Mouse (Mus musculus): Measurements from ENCODE around the gene Nlrp2. TPM values are rescaled to one million over a fixed set of nuclear protein-coding genes. Genes with fewer than 3 reads are reported as not detected.

Nlrp2 gene
- polyA plus RNA-seq (2014; fragmentation: Nextera tagmentation; extraction: Ambion mirVana): not detected in 2 replicates

- 63% methylated on average over 4 of the region's 4 CpGs for WGBS (ENCODE audit: insufficient replicate concordance)
- H3K9me3 ChIP-seq (replicated peaks; ENCODE audit: control insufficient read depth, low read length): peaks cover 29% of the 10 kb centered on the region
- no peak within 1 kb of the TSS for H3K4me3 ChIP-seq (ENCODE audit: low read depth, low read length)
Observed at GRCm38 (mm10) chr7:5350935-5351334, at the start of gene Nlrp2. Nlrp2 (minus strand) TSS chr7:5351035.

GRCm38 (mm10) chr7:5366724-5367123 is 15.9 kb upstream of the Nlrp2 start:
- no peaks in the 10 kb centered on the region for H3K36me3 ChIP-seq (ENCODE audit: control insufficient read depth, insufficient read depth, low read length)
- H3K9me3 ChIP-seq (replicated peaks; ENCODE audit: control insufficient read depth, low read length): peaks cover 13% of the 10 kb centered on the region
- no peak overlapping the region for H3K27ac ChIP-seq (ENCODE audit: low read depth, low read length)
- H3K4me1 ChIP-seq (ENCODE audit: control insufficient read depth, insufficient read depth, low read length): no peaks in the 10 kb centered on the region
- no peak overlapping the region for H3K4me2 ChIP-seq
- 63% methylated on average over 2 of the region's 2 CpGs for WGBS (ENCODE audit: insufficient replicate concordance)
- H3K4me3 ChIP-seq (ENCODE audit: low read depth, low read length): no peak overlapping the region
- H3K9ac ChIP-seq (ENCODE audit: low read depth, low read length): no peak overlapping the region
- ATAC-seq (replicated peaks; ENCODE audit: insufficient number of reproducible peaks, low FRiP score, low TSS enrichment): no peak
- H3K27me3 ChIP-seq (ENCODE audit: control insufficient read depth, insufficient read depth, low read length): no peaks in the 10 kb centered on the region

More at GRCm38 (mm10) chr7:5350935-5351334, at the start of gene Nlrp2:
- Histone ChIP-seq H3K4me2 (no peak within 1 kb of the TSS), H3K27me3 (ENCODE audit: control insufficient read depth, insufficient read depth, low read length) (no peaks in the 10 kb centered on the region), H3K27ac (ENCODE audit: low read depth, low read length) (no peak within 1 kb of the TSS), H3K9ac (ENCODE audit: low read depth, low read length) (no peak within 1 kb of the TSS), H3K36me3 (ENCODE audit: control insufficient read depth, insufficient read depth, low read length) (no peaks in the 10 kb centered on the region), H3K4me1 (ENCODE audit: control insufficient read depth, insufficient read depth, low read length) (no peaks in the 10 kb centered on the region)
- no peak for ATAC-seq (replicated peaks; ENCODE audit: insufficient number of reproducible peaks, low FRiP score, low TSS enrichment)

GRCm38 (mm10) chr7:5363599-5363998 is 12.8 kb upstream of the Nlrp2 start:
- no peak overlapping the region for H3K4me3 ChIP-seq (ENCODE audit: low read depth, low read length)
- no peak overlapping the region for H3K27ac ChIP-seq (ENCODE audit: low read depth, low read length)
- H3K9ac ChIP-seq (ENCODE audit: low read depth, low read length): no peak overlapping the region
- H3K9me3 ChIP-seq (replicated peaks; ENCODE audit: control insufficient read depth, low read length): peaks cover 18% of the 10 kb centered on the region
- WGBS (ENCODE audit: insufficient replicate concordance): 85% methylated on average over 5 of the region's 5 CpGs
- H3K4me1 ChIP-seq (ENCODE audit: control insufficient read depth, insufficient read depth, low read length): no peaks in the 10 kb centered on the region
- no peaks in the 10 kb centered on the region for H3K27me3 ChIP-seq (ENCODE audit: control insufficient read depth, insufficient read depth, low read length)
- ATAC-seq (replicated peaks; ENCODE audit: insufficient number of reproducible peaks, low FRiP score, low TSS enrichment): no peak
- H3K36me3 ChIP-seq (ENCODE audit: control insufficient read depth, insufficient read depth, low read length): no peaks in the 10 kb centered on the region
- no peak overlapping the region for H3K4me2 ChIP-seq

- H3K9me3 ChIP-seq (replicated peaks; ENCODE audit: control insufficient read depth, low read length): peaks cover 22% of the 10 kb centered on the region
- no peaks in the 10 kb centered on the region for H3K4me1 ChIP-seq (ENCODE audit: control insufficient read depth, insufficient read depth, low read length)
- no peak for ATAC-seq (replicated peaks; ENCODE audit: insufficient number of reproducible peaks, low FRiP score, low TSS enrichment)
- no peak within 1 kb of the TSS for H3K4me3 ChIP-seq (ENCODE audit: low read depth, low read length)
- no peak within 1 kb of the TSS for H3K4me2 ChIP-seq
- H3K9ac ChIP-seq (ENCODE audit: low read depth, low read length): no peak within 1 kb of the TSS
- H3K27me3 ChIP-seq (ENCODE audit: control insufficient read depth, insufficient read depth, low read length): no peaks in the 10 kb centered on the region
- WGBS (ENCODE audit: insufficient replicate concordance): 86% methylated on average over 1 of the region's 1 CpGs
- H3K36me3 ChIP-seq (ENCODE audit: control insufficient read depth, insufficient read depth, low read length): no peaks in the 10 kb centered on the region
- no peak within 1 kb of the TSS for H3K27ac ChIP-seq (ENCODE audit: low read depth, low read length)
Observed at GRCm38 (mm10) chr7:5350237-5350636, 598 bp downstream of the Nlrp2 start, which contains the start of gene Gm5065. Gm5065 (plus strand) TSS chr7:5350537.

GRCm38 (mm10) chr7:5327511-5327910 is 23.3 kb downstream of the Nlrp2 start:
- Histone ChIP-seq H3K27me3 (ENCODE audit: control insufficient read depth, insufficient read depth, low read length) (no peaks in the 10 kb centered on the region), H3K4me3 (ENCODE audit: low read depth, low read length) (no peak overlapping the region)

GRCm38 (mm10) chr7:5288281-5288680 is 62.6 kb downstream of the Nlrp2 start:
- H3K27ac ChIP-seq (ENCODE audit: low read depth, low read length): no peak overlapping the region
- no peak overlapping the region for H3K4me2 ChIP-seq
- ATAC-seq (replicated peaks; ENCODE audit: insufficient number of reproducible peaks, low FRiP score, low TSS enrichment): no peak
- H3K9ac ChIP-seq (ENCODE audit: low read depth, low read length): no peak overlapping the region
- no peaks in the 10 kb centered on the region for H3K27me3 ChIP-seq (ENCODE audit: control insufficient read depth, insufficient read depth, low read length)
- H3K9me3 ChIP-seq (replicated peaks; ENCODE audit: control insufficient read depth, low read length): peaks cover 12% of the 10 kb centered on the region; the same call in 1 of the 2 replicates
- no peaks in the 10 kb centered on the region for H3K4me1 ChIP-seq (ENCODE audit: control insufficient read depth, insufficient read depth, low read length)
- WGBS (ENCODE audit: insufficient replicate concordance): 52% methylated on average over 1 of the region's 1 CpGs
- no peak overlapping the region for H3K4me3 ChIP-seq (ENCODE audit: low read depth, low read length)
- no peaks in the 10 kb centered on the region for H3K36me3 ChIP-seq (ENCODE audit: control insufficient read depth, insufficient read depth, low read length)

More at GRCm38 (mm10) chr7:5327511-5327910, 23.3 kb downstream of the Nlrp2 start:
- Histone ChIP-seq H3K9me3 (replicated peaks; ENCODE audit: control insufficient read depth, low read length) (peaks cover 8% of the 10 kb centered on the region; the same call in 1 of the 2 replicates), H3K36me3 (ENCODE audit: control insufficient read depth, insufficient read depth, low read length) (no peaks in the 10 kb centered on the region), H3K9ac (ENCODE audit: low read depth, low read length) (no peak overlapping the region), H3K4me2 (no peak overlapping the region), H3K4me1 (ENCODE audit: control insufficient read depth, insufficient read depth, low read length) (no peaks in the 10 kb centered on the region), H3K27ac (ENCODE audit: low read depth, low read length) (no peak overlapping the region)
- ATAC-seq (replicated peaks; ENCODE audit: insufficient number of reproducible peaks, low FRiP score, low TSS enrichment): no peak
- WGBS (ENCODE audit: insufficient replicate concordance): 54% methylated on average over 1 of the region's 1 CpGs

GRCm38 (mm10) chr7:5263051-5263450 is 87.8 kb downstream of the Nlrp2 start:
- H3K27me3 ChIP-seq (ENCODE audit: control insufficient read depth, insufficient read depth, low read length): no peaks in the 10 kb centered on the region
- H3K9ac ChIP-seq (ENCODE audit: low read depth, low read length): no peak overlapping the region
- no peaks in the 10 kb centered on the region for H3K4me1 ChIP-seq (ENCODE audit: control insufficient read depth, insufficient read depth, low read length)
- H3K4me3 ChIP-seq (ENCODE audit: low read depth, low read length): no peak overlapping the region
- WGBS (ENCODE audit: insufficient replicate concordance): 70% methylated on average over 3 of the region's 3 CpGs
- no peak overlapping the region for H3K27ac ChIP-seq (ENCODE audit: low read depth, low read length)
- peaks cover 3% of the 10 kb centered on the region; the same call in 1 of the 2 replicates for H3K9me3 ChIP-seq (replicated peaks; ENCODE audit: control insufficient read depth, low read length)
- ATAC-seq (replicated peaks; ENCODE audit: insufficient number of reproducible peaks, low FRiP score, low TSS enrichment): no peak
- no peaks in the 10 kb centered on the region for H3K36me3 ChIP-seq (ENCODE audit: control insufficient read depth, insufficient read depth, low read length)
- H3K4me2 ChIP-seq: no peak overlapping the region

Other genes with a start within 250 kb of the Nlrp2 start
- not detected in 2 replicates for gene Rfpl4, start 234.1 kb downstream of the Nlrp2 start, polyA plus RNA-seq (2014; fragmentation: Nextera tagmentation; extraction: Ambion mirVana)
- 1.3 and 1.8 TPM in 2 replicates for gene Rasl2-9, start 225.1 kb downstream of the Nlrp2 start, polyA plus RNA-seq (2014; fragmentation: Nextera tagmentation; extraction: Ambion mirVana)
- gene Vmn1r55, start 201.4 kb downstream of the Nlrp2 start, polyA plus RNA-seq (2014; fragmentation: Nextera tagmentation; extraction: Ambion mirVana): not detected in 2 replicates
- not detected in 2 replicates for gene Vmn1r56, start 154.3 kb downstream of the Nlrp2 start, polyA plus RNA-seq (2014; fragmentation: Nextera tagmentation; extraction: Ambion mirVana)
- not detected in 2 replicates for gene Vmn1r57, start 132.5 kb downstream of the Nlrp2 start, polyA plus RNA-seq (2014; fragmentation: Nextera tagmentation; extraction: Ambion mirVana)
- gene Gm5065, start 498 bp downstream of the Nlrp2 start, polyA plus RNA-seq (2014; fragmentation: Nextera tagmentation; extraction: Ambion mirVana): not detected in 2 replicates
- gene Vmn1r58, start 62.4 kb upstream of the Nlrp2 start, polyA plus RNA-seq (2014; fragmentation: Nextera tagmentation; extraction: Ambion mirVana): not detected in 2 replicates
- not detected in 2 replicates for gene Vmn1r59, start 105.7 kb upstream of the Nlrp2 start, polyA plus RNA-seq (2014; fragmentation: Nextera tagmentation; extraction: Ambion mirVana)
- not detected in 2 replicates for gene Vmn2r28, start 142.9 kb upstream of the Nlrp2 start, polyA plus RNA-seq (2014; fragmentation: Nextera tagmentation; extraction: Ambion mirVana)
- not detected in 2 replicates for gene Vmn1r60, start 196.3 kb upstream of the Nlrp2 start, polyA plus RNA-seq (2014; fragmentation: Nextera tagmentation; extraction: Ambion mirVana)